Mouse (Mus musculus): ENCODE measurements around the gene Pick1.

The Pick1 gene

DNA sequence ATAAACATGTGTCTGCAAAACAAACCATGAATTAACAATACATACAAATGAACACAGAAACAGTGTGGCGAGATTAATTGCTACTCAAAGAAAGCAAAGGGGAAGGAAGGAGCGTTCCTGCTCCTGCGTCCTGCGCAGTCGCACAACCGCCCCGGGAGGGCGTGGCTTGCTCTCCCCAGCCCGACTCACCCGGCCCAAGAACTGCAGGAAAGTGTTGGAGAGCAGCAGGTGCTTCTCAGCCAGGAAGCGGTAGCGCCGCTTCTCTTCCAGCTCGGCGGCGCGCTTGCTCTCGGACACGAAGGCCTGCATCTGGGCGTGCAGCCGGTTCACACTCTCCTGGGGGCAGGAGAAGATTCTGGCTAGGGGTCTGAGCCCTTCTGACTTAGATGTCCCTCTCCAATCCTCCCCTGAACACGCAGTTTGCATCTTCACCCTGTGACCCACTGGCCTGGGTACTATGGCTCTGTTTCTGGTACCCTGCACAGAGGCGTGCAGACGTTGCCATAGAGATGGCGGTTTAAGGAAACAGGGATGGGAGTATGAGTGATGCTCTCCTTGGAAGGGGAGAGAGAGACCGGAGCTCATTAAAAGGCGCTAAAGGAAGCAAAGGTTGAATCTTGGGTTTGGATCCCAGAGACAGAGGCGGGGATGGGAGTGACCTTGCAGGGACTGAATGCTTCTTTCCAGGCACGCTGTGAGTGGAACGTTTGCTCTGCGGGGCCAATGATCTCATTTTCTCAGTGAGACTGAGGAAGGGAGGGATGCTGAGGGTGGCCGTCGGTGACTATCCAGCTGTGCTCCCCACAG lies 41.5 kb downstream of the Pick1 start:
- peak; percentile 91 for DNase-seq (ENCODE audit: low read depth, low spot score)

DNA sequence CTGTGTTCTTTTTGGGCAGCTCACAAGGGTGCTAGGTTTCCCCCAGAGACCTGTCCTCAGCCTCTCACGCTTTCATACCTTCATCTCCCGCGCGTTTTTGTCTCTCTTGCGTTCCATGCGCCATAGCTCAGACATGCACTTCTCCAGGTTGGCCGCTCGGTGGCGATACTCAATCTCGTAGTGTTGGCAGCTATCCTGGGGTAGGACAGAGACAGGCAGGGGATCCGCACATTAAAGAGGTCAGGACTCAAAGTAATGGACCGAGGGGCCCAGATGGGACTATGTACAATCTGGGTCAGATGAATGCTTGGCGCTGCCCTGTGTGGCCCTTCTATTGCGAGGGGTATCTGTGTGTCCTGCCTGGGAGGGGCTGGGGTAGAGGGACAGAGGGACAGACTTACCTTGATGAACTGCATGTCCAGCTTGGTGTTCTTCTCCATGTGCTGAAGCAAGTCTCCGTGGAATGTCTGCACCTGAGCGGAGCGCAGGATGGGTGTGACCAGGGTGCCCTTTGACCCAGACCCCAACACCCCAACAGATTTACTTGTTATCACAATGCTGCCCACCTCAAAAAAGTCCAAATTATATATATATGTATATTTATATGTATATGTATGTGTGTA lies 42.3 kb downstream of the Pick1 start:
- DNase-seq (ENCODE audit: low read depth, low spot score) = peak; percentile 74

- DNase-seq (ENCODE audit: low read depth, low spot score) = no peak
Measured at GRCm38 (mm10) chr15:79273020-79273419, 44.0 kb downstream of the Pick1 start.

DNA sequence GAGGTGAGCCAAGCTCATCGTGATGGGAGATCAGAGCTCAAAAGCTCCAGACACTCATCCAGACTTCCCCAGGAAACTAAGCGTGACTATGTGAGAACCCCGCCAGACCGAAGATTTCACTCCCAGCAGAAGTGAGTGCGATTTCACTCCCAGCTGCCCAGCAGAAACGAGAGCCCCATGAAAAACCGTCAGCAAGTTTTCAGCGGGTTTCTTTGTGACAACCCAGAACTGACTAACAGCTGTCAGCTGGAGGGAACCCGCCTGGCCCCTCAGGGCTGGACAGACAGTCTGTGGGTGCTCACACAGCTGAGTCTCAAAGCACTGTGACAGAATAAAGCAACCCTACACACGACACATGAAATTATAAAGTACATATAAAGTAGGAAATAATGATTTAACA lies 48.8 kb downstream of the Pick1 start:
- DNase-seq (ENCODE audit: low read depth, low spot score) = no peak

- peak; percentile 57 for DNase-seq (ENCODE audit: low read depth, low spot score)
Measured at GRCm38 (mm10) chr15:79280209-79280608, 51.2 kb downstream of the Pick1 start.

- no peak for DNase-seq (ENCODE audit: low read depth, low spot score)
Measured at GRCm38 (mm10) chr15:79280850-79281249, 51.9 kb downstream of the Pick1 start.

DNA sequence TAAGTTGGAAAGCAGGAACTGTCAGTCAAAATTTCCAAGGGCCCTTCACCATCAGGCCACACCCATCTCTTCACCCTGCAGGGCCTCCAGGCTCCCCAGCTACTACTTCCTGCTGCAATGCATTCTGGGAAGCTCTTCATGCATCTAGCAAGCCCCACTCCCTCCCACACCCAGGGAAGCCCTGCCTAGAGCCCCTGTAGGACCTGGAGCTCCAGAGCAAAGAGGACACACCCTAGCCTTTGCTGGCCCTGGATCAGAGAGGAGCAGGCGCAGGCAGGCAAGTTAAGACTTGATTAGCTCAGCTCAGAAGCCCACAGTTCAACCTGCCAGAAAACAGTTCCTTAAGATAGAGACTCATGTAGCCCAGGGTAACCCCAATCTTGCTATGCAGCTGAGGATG lies 52.4 kb downstream of the Pick1 start:
- peak; percentile 69 for DNase-seq (ENCODE audit: low read depth, low spot score)

- DNase-seq (ENCODE audit: low read depth, low spot score) = no peak
Measured at GRCm38 (mm10) chr15:79282434-79282833, 53.5 kb downstream of the Pick1 start.

GRCm38 (mm10) chr15:79283371-79283770 lies 54.4 kb downstream of the Pick1 start:
- DNase-seq (ENCODE audit: low read depth, low spot score) = no peak

GRCm38 (mm10) chr15:79285399-79285798 lies 56.4 kb downstream of the Pick1 start, which contains the start of gene Baiap2l2:
TSS of gene Baiap2l2 (minus strand) at chr15:79285537.
- no peak for DNase-seq (ENCODE audit: low read depth, low spot score)

DNA sequence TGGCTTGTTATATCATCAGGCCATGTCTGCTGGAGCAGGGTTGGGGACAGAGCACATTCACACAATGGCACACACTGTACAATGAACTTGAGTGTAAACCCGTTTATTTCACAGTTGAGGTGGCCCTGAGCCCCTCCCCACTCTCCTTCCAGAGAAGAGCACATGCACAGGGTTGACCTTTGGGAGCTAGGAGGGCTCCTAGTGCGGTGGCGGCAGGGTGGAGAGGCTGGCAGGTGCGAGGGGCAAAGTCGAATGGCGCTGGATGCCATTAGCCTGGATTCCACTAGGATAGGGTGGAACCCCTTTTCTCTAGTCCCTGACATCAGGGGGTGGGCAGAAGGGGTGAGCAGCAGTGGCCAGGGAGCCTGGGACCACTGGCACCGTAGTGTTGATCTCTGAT lies 57.2 kb downstream of the Pick1 start:
- DNase-seq (ENCODE audit: low read depth, low spot score) = no peak

DNA sequence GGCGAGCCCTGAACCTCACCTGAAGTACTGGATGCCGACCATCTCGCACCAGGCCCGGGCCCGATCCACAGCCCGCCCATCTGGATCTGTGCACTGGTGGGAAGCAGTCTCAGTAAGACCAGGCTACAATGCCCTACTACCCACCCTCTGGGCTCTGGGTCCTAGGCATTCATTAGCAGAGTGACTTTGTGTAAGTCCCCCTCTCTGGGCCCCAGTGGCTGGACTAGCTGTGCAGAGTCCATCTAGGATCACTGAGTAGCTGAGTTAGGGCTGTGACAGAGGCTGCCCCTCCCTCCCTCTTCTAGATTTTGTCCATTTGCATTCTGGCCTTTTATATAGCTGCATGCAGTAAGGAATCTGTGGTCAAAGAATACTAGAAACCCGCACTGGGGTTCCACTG lies 58.1 kb downstream of the Pick1 start:
- DNase-seq (ENCODE audit: low read depth, low spot score) = no peak

DNA sequence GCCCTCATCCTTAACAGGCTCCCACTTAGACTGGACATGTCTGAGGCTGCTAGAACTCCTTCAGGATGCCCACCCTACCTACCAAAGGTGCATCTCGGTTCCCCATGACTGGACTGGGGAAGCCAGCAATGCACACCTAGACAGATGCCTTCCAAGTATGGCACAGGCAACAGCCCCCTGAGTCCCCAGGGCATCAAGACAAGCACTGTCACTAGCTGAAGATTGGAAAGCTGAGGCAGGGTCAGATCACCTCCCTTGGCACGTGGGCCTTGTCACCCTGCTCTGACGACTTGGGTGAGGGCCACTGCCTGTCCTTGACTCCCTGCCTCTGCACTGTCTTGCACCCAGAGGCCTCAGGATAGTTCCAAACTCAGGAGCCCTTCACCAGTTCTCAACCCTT lies 59.4 kb downstream of the Pick1 start:
- no peak for DNase-seq (ENCODE audit: low read depth, low spot score)

DNA sequence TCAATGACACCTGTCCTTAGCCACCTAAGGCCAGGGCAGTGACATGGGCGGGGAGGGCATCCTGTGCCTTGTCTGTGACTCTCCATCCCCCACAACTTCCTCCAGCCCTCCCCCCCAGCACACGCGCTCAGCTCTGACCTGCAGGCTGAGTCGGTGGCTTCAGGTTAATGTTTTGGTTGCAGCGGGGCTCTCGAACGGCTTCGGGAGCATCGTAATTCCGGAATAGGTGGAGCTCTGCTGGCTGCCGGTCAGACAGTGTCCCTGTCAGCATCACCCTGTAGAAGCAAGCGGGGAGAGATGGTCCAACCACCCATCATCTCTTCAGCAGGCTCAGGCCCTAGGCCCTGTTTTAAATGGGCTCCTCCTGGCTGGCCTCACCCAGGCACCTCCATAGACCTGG lies 60.5 kb downstream of the Pick1 start:
- DNase-seq (ENCODE audit: low read depth, low spot score) = no peak

GRCm38 (mm10) chr15:79290340-79290739 lies 61.4 kb downstream of the Pick1 start:
- DNase-seq (ENCODE audit: low read depth, low spot score) = no peak

DNA sequence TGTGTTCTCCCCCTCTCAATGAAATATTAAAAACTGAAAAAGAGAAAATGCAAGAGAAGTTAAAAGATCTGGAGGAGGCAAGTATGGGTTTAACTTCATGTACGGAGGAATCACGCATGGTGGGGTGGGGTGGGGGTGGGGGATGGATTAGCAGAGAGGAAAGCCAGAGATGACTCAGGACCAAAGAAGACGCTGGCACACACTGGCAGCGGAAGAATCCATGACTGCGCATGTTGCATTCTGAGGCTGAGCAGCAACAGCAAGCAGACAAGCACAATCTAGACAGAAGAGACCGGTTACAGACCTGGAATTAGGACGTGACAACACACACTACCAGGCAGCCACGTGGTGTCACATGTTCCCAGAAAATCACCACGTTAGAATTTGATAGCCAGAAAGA lies 63.8 kb downstream of the Pick1 start:
- DNase-seq (ENCODE audit: low read depth, low spot score) = no peak

- no peak for DNase-seq (ENCODE audit: low read depth, low spot score)
Measured at GRCm38 (mm10) chr15:79298553-79298952, 69.6 kb downstream of the Pick1 start.

All from CD4-positive helper T cell, adult 2 months (primary cell).